Mouse (Mus musculus): ENCODE data around the gene Hsp90ab1.

DNA sequence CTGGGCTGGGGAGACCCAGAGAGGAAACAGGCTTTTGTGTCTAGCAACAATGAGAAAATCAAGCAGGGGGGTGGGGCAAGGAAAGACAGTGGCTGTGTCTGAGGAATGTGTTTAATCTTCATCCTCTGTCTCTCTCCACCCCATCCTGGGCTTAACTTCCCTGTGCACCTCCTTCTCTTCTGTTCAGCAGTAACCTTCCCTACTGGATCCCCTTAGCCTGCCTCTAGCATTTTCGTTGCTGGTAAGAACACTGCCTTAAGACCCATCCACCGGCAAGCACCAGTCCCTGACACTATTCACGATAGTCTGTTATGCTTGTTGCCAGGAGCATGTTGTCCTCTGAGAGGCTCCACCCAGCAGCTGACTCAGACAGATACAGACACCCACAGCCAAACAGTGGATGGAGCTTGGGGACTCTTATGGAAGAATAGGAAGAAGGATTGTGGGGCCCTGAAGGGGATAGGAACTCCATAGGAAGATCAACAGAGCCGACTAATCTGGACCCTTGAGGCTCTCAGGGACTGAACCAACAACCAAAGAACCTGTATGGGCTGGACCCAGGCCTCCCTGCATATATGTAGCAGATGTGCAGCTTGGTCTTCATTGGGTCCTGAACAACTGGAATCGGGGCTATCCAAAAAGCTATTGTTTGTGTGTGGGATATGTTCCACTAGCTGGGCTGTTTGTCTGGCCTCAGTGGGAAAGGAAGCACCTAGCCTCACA, 37.2 kb upstream of the Hsp90ab1 start:
- TF ChIP-seq CTCF (conservative IDR thresholded peaks at IDR 0.05; ENCODE audit: low read length), result no peak
- TF ChIP-seq NANOG (IDR thresholded peaks at IDR 0.05; ENCODE audit: borderline replicate concordance, low read length), result no peak
